Mouse (Mus musculus) urinary bladder, postnatal 14 days (tissue): Measurements from ENCODE around the gene Tm6sf2.
A peak's percentile ranks its signal among the peaks of the same experiment; 100 is the strongest.

Source experiments
- DNase-seq: peaks from one replicate; pipeline ENCODE4 v3.0.0; 2021; ENCODE audit warnings: low spot score

The Tm6sf2 gene

GRCm38 (mm10) chr8:70089296-70089960 lies 16.7 kb downstream of the Tm6sf2 start:
- no peak for DNase-seq

- DNase-seq: no peak
Observed at GRCm38 (mm10) chr8:70092786-70093185, 20.1 kb downstream of the Tm6sf2 start.

- DNase-seq: no peak
Observed at GRCm38 (mm10) chr8:70099276-70099675, 26.6 kb downstream of the Tm6sf2 start.

- no peak for DNase-seq
Observed at GRCm38 (mm10) chr8:70100241-70100640, 27.5 kb downstream of the Tm6sf2 start.

- peak; percentile 16 for DNase-seq
Observed at GRCm38 (mm10) chr8:70104506-70104905, 31.8 kb downstream of the Tm6sf2 start.

GRCm38 (mm10) chr8:70104922-70105321 lies 32.2 kb downstream of the Tm6sf2 start:
- no peak for DNase-seq

- DNase-seq: no peak
Observed at GRCm38 (mm10) chr8:70110451-70110850, 37.7 kb downstream of the Tm6sf2 start.

GRCm38 (mm10) chr8:70111192-70111795 lies 38.6 kb downstream of the Tm6sf2 start:
- no peak for DNase-seq

- no peak for DNase-seq
Observed at GRCm38 (mm10) chr8:70112401-70113016, 39.8 kb downstream of the Tm6sf2 start.

- DNase-seq: no peak
Observed at GRCm38 (mm10) chr8:70114488-70114887, 41.8 kb downstream of the Tm6sf2 start.

GRCm38 (mm10) chr8:70114892-70115291 lies 42.2 kb downstream of the Tm6sf2 start:
- DNase-seq: no peak

- peak; percentile 20 for DNase-seq
Observed at GRCm38 (mm10) chr8:70117611-70118010, 44.9 kb downstream of the Tm6sf2 start.

GRCm38 (mm10) chr8:70118726-70119700 lies 46.3 kb downstream of the Tm6sf2 start:
- DNase-seq: no peak

- peak; percentile 52 for DNase-seq
Observed at GRCm38 (mm10) chr8:70120667-70121066, 47.9 kb downstream of the Tm6sf2 start, which contains the start of gene Ncan. Ncan (minus strand) TSS chr8:70120873.

GRCm38 (mm10) chr8:70122863-70123262 lies 50.1 kb downstream of the Tm6sf2 start:
- DNase-seq: no peak

GRCm38 (mm10) chr8:70124992-70125391 lies 52.3 kb downstream of the Tm6sf2 start:
- no peak for DNase-seq

- peak; percentile 30 for DNase-seq
Observed at GRCm38 (mm10) chr8:70128435-70128834, 55.7 kb downstream of the Tm6sf2 start.

- DNase-seq: peak; percentile 12
Observed at GRCm38 (mm10) chr8:70129309-70129952, 56.7 kb downstream of the Tm6sf2 start.
